Mouse (Mus musculus) cerebellum, adult 11 months (tissue): Measurements from ENCODE around the gene Elavl1.
"Not testable (repeated sequence)": the region's sequence is repeated elsewhere in the genome, so short reads cannot be mapped to it uniquely, and the experiment has no call there.

ENCODE experiments used
- DNase-seq: peaks from one replicate; pipeline ENCODE4 v3.0.0; 2022

Elavl1 gene

DNA sequence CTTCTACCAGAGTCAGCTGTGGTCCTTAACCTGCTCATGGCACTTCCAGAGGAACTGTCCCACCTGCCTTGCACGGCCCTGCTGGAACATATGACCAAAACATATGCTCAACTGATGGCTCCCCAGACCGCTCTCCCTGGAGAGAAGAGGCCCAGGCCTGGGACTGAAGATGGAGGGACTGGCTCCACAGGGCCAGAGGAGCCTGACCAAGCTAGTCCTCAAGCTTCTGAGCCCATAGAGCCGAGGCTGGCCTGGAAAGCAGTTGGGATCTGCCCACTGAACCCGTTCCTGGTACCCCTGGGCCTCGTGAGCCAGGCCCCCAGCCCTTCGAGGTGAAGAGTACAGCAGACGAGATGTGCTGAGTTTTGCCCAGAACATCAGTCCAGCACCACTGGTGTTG, 69.7 kb downstream of the Elavl1 start:
- DNase-seq: not testable (repeated sequence)

GRCm38 (mm10) chr8:4254001-4254400, 71.2 kb downstream of the Elavl1 start:
- DNase-seq: peak; percentile 69

DNA sequence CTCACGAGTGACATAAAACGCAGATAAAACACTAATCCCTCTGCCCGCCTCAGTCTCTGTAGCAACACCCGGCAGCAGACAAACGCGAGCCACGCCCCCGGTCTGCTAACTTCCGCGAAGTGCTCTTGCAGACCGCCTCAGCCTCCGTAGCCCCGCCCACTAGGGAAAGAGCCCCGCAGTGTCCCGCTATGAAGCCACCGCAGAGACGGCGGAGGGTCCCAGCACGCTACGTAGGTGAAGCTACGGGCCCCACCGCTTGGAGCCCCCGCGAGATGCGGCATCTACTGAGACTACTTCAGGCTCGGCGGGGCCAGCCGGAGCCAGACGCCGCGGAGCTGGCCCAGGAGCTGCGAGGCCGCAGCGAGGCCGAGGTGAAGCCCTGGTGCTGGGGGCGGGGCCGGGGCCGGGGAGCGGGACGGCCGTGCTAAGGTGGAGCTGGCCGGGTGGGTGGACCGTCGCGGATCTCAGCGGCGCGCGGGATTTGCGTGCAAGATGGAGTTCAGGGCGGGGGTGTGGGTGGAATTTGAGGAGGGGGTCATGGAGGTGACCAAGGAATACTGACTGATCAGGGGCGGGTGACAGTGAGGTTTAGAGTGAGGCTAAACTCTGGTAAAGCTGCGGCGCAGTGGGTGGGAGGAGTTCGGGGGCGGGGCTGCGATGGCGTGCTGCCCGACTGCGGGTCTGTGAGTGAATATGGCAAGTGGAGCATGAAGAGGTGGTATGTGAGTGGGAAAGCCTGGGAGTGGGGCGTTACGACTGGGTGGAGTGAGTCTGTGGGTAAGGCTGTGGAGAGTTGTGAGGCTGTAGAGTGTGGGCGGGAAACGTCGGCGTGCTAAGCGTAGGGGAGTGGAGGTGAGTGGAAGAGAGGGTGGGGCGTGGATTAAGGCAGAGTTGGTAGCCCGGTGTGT, 72.0 kb downstream of the Elavl1 start, which contains the start of gene Snapc2:
Gene Snapc2 (plus strand): TSS at position 147 of the 908 bp plus-strand sequence.
- peak; percentile 91 for DNase-seq

- no peak for DNase-seq
These were observed 73.0 kb downstream of the Elavl1 start for GRCm38 (mm10) chr8:4252116-4252760.

GRCm38 (mm10) chr8:4250306-4250970, 74.8 kb downstream of the Elavl1 start:
- peak; percentile 75 for DNase-seq

DNA sequence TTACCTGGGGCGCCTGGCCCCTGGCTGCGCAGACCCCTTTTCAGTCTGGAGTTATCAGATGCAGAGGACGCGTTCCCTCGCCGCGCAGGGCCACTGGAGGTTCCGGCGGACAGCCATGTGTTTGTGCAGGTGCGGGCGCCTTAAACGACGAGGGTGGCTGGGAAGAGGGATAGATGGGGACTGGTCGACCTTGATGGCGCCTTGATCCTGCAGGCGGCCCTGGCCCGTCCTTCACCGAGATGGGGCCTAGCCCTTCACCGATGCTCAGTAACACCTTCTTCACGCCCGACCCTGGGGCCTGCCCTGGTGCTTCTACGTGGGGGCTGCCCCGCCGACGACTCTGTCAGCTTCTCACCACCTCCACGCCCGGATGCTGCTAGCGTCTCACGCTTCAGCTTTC, 76.0 kb downstream of the Elavl1 start:
- DNase-seq: no peak

- no peak for DNase-seq
These were observed 77.2 kb downstream of the Elavl1 start, which contains the start of gene Tgfbr3l for GRCm38 (mm10) chr8:4247951-4248540. Gene Tgfbr3l (plus strand): TSS chr8:4248214.

GRCm38 (mm10) chr8:4247241-4247640, 78.0 kb downstream of the Elavl1 start:
- no peak for DNase-seq

GRCm38 (mm10) chr8:4245737-4246136, 79.5 kb downstream of the Elavl1 start:
- no peak for DNase-seq

DNA sequence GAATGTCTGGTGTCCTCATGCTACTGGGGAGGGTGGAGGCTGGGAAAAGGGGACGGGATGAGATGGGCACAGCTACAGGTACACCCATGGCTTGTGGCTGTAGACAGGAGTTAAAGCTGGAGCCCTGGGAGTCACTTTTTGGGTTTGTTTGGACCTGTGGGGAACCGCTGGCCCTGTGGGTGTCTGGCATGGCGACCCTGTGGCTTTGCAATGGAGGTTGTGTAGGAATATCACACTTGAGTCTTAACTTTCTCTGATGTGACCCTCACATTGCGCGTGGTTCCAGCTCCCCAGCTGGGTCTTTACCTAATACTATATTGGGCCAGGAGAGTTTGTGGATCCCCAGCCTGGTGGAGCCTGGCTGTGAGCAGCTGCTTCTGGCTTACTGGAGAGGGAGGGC, 80.2 kb downstream of the Elavl1 start:
- DNase-seq: no peak

DNA sequence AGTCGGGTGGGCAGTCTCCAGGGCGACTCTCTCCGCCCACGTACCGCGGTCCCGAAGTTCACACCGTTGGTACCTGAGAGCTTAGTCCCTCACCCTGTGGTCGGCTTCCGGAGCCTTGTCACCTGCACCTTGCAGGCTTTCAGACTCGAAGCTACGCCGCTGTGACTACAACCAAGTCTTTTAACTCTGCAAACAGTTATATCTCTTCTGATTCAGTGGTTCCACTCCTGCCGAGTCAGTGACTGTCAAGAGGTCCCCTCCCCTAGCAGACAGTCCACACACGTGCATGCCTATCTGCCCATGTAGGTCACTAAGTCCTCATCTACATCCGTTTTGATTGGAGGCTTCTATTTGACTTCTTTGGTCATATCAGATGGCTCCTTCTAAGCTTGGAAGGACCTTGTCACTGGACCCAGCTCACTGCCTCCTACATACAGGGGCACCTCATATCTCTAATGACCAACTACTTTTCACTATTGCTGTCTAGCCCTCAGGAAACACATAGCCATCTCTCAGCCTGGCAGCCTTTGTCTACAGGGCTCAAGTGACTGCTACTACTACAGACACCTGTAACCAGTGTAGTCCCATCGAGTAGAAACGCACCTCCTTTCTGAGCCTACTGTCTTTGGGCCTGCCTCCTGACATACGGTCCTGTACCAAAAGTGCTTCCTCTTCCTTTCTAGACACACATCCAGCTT, 85.9 kb downstream of the Elavl1 start:
- DNase-seq: no peak

- peak; percentile 100 for DNase-seq
These were observed 86.6 kb downstream of the Elavl1 start, which contains the start of the genes Map2k7 and Gm49320 for GRCm38 (mm10) chr8:4238434-4239192. Gene Map2k7 (plus strand): TSS chr8:4238740. Gene Gm49320 (plus strand): TSS chr8:4238865.

DNA sequence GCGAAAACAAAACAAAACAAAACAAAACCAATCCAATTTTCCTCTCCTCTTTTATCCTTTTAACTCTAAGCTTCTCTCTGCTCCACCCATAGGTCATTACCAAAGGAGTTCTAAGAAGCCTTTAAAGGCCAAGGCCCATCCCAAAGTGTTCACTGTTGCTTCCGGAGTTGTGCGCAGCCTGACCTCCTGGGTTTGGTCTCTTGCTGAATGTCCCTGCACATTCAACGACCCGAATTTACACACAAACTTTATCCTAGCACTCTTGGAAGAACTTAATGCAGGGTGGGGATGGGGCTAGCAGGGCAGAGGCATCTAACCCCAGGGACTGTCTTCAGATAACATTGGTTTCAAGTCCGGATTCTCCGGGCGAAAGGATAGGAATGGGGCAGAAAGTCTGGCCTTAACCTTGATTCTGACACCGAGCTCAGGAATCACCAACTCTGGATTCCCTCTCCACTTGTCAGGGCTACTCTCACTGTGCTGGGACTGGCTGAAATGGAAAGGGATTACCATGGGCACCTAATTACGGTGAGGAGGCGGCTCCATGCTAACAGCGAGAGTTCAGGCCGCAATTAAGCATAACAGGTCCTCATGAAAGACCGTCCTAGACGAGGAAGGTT, 87.3 kb downstream of the Elavl1 start:
- DNase-seq: no peak
